Mouse (Mus musculus) spleen, adult 12 weeks (tissue): ENCODE data around the gene Gjd3.
"Not testable (repeated sequence)": the region's sequence is repeated elsewhere in the genome, so short reads cannot be mapped to it uniquely, and the experiment has no call there.

Experiments
- DNase-seq: peaks from one replicate; pipeline ENCODE4 v3.0.0; 2022; ENCODE audit warnings: low spot score

The Gjd3 gene

GRCm38 (mm10) chr11:98982773-98983133 is at the start of gene Gjd3:
Gene Gjd3, minus strand, starts transcription at chr11:98983016.
- DNase-seq = no peak

DNA sequence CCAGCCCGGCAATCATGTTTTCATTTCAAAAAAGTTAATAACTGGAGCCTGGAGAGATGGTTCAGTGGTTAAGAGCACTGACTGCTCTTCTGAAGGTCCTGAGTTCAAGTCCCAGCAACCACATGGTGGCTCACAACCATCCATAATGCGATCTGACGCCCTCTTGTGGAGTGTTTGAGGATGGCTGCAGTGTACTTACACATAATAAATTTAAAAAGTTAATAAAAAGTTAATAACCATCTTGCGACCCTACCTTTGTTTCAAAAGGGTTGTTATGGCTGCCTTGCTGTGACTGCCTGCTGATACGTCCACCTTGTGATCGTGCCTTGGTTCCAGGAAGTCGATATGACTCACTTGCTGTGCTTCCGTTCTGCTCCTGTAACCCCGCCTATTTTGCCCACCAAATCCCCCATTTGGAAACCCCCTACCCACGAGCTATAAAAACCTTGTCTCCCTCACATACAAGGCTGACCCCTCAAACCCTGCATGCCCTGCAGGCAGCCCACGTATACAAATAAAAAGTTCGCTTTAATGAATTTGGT is 44.2 kb upstream of the Gjd3 start:
- DNase-seq = no peak

GRCm38 (mm10) chr11:99025878-99026277 is 43.1 kb upstream of the Gjd3 start:
- no peak for DNase-seq

GRCm38 (mm10) chr11:99024468-99025134 is 41.8 kb upstream of the Gjd3 start:
- DNase-seq = no peak

DNA sequence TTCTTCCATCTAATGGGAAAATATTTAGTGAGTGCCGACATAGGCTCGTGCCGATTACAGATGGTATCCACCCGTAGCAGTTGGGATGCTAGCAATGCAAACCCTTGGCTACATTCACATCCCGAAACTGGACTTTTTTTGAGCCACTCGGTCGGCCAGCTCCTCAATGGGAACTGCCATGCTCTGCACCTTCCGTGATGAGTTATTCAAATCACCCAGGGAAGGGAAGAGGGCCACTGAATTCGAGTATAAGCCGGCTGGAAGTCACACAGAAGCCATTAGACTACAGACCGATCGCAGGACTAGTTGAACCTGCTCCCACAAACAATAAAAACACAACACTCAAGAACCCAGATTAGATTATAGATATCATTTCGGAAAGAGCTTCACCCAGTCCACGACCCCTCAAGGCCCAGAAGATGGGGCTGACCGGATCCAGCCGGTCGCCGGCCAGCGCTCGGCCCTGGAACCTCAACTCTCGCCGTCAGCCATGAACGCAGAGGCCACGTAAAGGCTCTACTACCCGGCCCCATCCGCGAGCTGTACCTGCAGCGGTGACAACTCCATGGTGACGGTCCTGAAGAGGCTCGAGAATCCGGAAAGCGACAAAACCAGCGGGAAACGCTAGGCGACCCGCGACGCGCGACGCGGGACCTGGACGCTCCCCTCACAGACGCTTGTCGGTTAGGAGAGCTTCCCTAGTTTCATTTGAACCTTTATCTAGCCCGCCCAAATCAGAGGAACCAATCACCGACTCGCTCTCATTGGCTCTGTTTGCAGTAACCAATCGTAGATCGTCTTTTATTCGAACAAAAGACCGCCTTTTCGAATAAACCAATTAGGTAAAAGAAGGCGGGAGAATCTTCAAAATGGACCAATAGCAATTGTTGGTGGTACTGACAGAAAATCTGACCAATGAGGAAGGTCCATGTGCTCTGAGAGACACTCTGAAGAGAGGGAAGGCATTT is 41.0 kb upstream of the Gjd3 start, which contains the start of gene Top2a:
TSS of gene Top2a (minus strand) at position 690 of the 968 bp plus-strand sequence.
- DNase-seq = peak; percentile 97

DNA sequence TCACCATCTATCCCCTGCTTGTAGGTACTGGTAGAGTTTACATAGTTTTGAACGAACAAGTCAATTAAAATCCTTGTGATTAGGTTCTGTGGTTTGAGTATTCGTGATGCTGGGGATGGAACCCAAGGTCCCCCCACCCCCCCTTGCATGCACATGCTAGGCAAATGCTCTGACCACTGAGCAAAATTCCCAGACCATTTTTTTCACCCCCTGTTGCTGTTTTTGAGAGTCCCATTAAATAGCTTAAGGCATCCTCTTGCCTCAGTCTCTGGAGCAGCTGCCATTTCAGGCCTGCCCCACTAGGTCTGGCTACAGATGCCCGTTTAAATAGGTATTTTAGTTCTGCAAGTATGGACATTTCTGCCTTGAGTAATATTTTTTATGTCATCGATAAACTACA is 40.3 kb upstream of the Gjd3 start:
- DNase-seq = no peak

GRCm38 (mm10) chr11:99022384-99022933 is 39.6 kb upstream of the Gjd3 start:
- DNase-seq = no peak

- no peak for DNase-seq
Observed at GRCm38 (mm10) chr11:99019844-99020243, 37.0 kb upstream of the Gjd3 start.

- no peak for DNase-seq
Observed at GRCm38 (mm10) chr11:99013856-99014255, 31.0 kb upstream of the Gjd3 start.

- DNase-seq = no peak
Observed at GRCm38 (mm10) chr11:99010706-99011105, 27.9 kb upstream of the Gjd3 start.

DNA sequence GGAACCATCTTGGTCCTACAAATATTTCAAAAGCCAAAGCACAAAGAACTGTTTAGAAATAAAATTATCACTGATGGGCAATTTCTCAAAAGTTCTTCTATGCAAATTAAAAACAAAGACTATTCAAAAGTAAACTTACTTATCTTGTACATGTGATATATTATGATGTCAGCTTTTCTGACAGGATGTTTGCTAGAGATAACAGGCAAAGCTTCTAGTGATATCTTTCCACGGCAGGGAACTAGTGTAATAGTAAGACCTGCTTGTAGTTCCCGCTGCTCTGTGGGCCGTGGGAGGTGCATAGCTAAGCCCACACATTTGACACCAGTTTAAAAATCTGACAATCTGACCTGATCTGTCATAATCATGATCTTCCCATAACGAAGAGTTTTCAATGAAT is 27.3 kb upstream of the Gjd3 start:
- DNase-seq = no peak

DNA sequence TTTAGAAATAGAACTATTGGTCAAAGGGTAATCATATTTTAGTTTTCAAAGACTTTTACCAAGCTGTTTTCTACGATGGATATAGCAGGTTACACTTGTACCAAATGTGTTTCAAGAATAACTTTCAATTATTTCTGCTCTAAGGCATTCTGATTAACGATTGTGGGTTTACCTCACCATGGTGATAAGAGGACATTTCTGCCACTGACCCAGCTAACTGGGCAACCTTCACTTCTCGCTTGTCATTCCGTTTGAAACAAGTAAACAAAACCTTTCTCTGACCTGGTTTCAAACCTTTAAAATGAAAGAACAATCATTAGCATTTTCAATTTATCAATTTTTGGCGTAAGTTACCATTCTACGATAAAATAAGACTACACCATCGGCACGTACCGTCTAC is 24.0 kb upstream of the Gjd3 start:
- DNase-seq = no peak

- DNase-seq = no peak
Observed at GRCm38 (mm10) chr11:98999243-98999642, 16.4 kb upstream of the Gjd3 start.

- no peak for DNase-seq
Observed at GRCm38 (mm10) chr11:98998776-98999175, 16.0 kb upstream of the Gjd3 start.

GRCm38 (mm10) chr11:98997659-98998058 is 14.8 kb upstream of the Gjd3 start:
- DNase-seq = no peak

DNA sequence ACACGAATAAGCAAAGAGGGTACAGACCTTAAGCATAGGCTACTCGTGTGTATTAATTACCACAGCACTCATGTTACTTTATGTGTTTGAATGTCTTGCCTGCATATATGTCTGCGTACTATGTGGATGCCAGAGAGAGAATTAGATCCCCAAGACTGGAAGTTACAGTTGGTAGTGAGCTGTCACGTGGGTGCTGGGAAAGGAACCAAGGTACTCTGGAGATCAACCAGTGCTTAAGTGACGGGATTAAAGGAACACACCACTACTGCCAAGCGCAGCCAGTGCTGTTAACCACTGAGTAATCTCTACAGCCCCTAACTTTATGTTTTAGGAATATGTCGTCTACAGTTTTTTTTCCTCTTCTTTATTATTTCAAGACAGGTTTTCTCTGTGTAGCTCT is 13.2 kb upstream of the Gjd3 start:
- no peak for DNase-seq

- DNase-seq = no peak
Observed at GRCm38 (mm10) chr11:98990866-98991265, 8.1 kb upstream of the Gjd3 start.

DNA sequence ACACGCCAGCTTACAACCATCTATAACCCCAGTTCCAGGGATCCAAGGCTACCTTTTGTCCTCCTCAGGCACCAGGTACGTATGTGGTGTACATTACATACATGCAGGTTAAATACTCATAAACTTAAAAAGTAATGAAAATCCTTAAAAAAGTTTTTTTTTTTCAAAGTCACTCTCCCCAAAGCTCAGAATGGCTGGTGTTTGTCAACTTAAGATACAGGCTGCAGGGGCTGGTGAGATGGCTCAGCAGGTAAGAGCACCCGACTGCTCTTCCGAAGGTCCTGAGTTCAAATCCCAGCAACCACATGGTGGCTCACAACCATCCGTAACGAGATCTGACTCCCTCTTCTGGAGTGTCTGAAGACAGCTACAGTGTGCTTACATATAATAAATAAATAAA is 5.4 kb upstream of the Gjd3 start:
- DNase-seq = not testable (repeated sequence)

DNA sequence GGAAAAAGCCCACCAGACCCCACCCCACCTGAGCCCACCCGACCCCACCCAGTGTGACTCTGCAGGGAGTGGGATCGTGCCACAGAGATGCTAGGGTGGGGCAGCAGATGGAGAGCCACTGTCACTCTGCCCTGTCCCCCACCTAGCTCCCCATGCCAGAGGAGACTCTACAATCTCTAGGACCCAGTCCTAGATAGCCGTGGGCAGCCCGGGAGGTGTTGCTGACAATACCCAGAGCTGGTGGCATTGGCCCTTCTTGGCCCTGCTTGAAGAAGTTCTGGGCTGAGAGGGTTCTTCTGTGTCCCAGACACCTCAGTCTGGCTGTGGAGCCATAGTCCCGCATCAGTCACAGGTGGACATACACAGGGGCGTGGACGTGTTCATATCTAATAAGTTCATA is 2.7 kb upstream of the Gjd3 start:
- no peak for DNase-seq

GRCm38 (mm10) chr11:98983551-98983950 is 735 bp upstream of the Gjd3 start:
- DNase-seq = no peak

DNA sequence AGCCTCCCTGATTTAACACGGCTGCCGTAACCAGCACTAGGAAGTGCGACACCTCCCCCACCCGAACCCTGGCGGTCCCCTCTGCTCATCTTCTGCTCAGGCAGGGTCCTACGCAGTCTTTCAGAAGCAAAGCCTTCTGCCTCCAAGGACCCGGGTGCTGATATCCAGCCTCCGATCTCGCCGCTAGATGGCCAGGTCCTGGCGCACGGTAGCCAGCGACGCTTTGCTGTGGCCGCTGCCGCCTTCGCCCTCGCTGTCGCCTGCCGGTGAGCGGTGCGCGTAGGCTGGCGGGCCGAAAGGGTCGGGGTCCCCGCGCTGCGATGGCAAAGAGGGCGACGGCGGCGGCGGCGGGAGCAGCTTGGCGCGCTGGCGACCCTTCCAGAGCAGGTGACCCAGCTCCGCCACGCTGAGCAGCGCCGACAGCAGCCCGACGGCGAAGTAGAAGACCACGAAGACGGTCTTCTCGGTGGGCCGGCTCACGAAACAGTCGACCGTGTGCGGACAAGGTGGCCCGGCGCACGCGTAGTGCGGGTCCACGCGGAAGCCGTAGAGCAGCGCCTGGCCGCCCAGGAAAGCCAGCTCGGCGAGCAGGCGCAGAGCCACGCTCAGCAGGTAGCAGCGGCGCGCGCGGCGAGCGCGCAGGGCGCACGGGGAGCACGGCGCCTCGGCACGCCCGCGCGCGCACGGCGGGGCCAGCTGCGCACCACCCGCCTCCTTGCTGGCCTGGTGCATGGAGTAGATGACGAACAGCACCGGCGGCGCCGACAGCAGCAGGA is 631 bp downstream of the Gjd3 start:
- DNase-seq = no peak
